Mouse (Mus musculus) neural tube, embryonic 11.5 days (tissue): Measurements from ENCODE around the gene 1700037C18Rik. TPM values are rescaled to one million over a fixed set of nuclear protein-coding genes. Genes with fewer than 3 reads are reported as not detected.
A peak's percentile ranks its signal among the peaks of the same experiment; 100 is the strongest.
"Not testable (repeated sequence)": the region's sequence is repeated elsewhere in the genome, so short reads cannot be mapped to it uniquely, and the experiment has no call there.

ENCODE experiments used
- ATAC-seq: fragments of 200-750 bp; cut with Nextera tagmentation; 2 replicates; pipeline ENCODE4 v1.8.0; 2017; ENCODE audit warnings: moderate number of reproducible peaks, mild to moderate bottlenecking, moderate TSS enrichment, moderate library complexity; ENCODE audit not compliant: insufficient read depth, low FRiP score, low TSS enrichment
- DNase-seq: peaks from one replicate; pipeline ENCODE4 v3.0.0-alpha.2; 2015; ENCODE audit warnings: low spot score
- H3K27ac ChIP-seq: fragments of 300-500 bp; sonication (generic); 2 replicates; pipeline ENCODE4 v1.5.1; 2014; ENCODE audit warnings: low read depth, mild to moderate bottlenecking, low read length
- H3K27me3 ChIP-seq: fragments of 300-500 bp; sonication (generic); 2 replicates; pipeline ENCODE4 v1.6.1; 2014; ENCODE audit warnings: mild to moderate bottlenecking, low read length, mixed read lengths; ENCODE audit not compliant: control insufficient read depth, insufficient read depth
- H3K36me3 ChIP-seq: fragments of 300-500 bp; sonication (generic); 2 replicates; pipeline ENCODE4 v1.6.1; 2014; ENCODE audit warnings: mild to moderate bottlenecking, low read length, moderate library complexity, mixed read lengths; ENCODE audit not compliant: control insufficient read depth, insufficient read depth
- H3K4me1 ChIP-seq: fragments of 300-500 bp; sonication (generic); 2 replicates; pipeline ENCODE4 v1.6.1; 2014; ENCODE audit warnings: low read length, mixed read lengths; ENCODE audit not compliant: control insufficient read depth, insufficient read depth
- H3K4me2 ChIP-seq: fragments of 300-500 bp; sonication (generic); 2 replicates; pipeline ENCODE4 v1.6.1; 2014; ENCODE audit warnings: low read depth, mild to moderate bottlenecking, moderate library complexity
- H3K4me3 ChIP-seq: fragments of 300-500 bp; sonication (generic); 2 replicates; pipeline ENCODE4 v1.5.1; 2014; ENCODE audit warnings: low read depth, low read length
- H3K9ac ChIP-seq: fragments of 300-500 bp; sonication (generic); 2 replicates; pipeline ENCODE4 v1.6.1; 2014; ENCODE audit warnings: mild to moderate bottlenecking, low read length
- H3K9me3 ChIP-seq: fragments of 300-500 bp; sonication (generic); 2 replicates; pipeline ENCODE4 v1.6.1; 2016; ENCODE audit warnings: low read length; ENCODE audit not compliant: control insufficient read depth
- WGBS: fragments of 180-500 bp; shearing (Covaris S2); extraction: QIAGEN DNeasy Blood & Tissue Kit; methylation state at CpG from one replicate; pipeline ENCODE4 v1.1.7; 2014; 5-methylcytosine and 5-hydroxymethylcytosine counted together
- microRNA-seq: library from miRNA; unstranded; fragments of <30 nt; microRNA quantifications from one replicate; pipeline ENCODE4, GENCODE M21; 2016
- polyA plus RNA-seq: library from polyadenylated mRNA; unstranded; fragments of >200 nt; fragmentation: Nextera tagmentation; extraction: Ambion mirVana; gene quantifications from 2 replicates; pipeline ENCODE4 v1.2.1, GENCODE M21; 2014

Gene 1700037C18Rik
- polyA plus RNA-seq, 1 experiment from 2014 or later = 5.5 TPM

- Histone ChIP-seq H3K27ac (no peak overlapping the region), H3K4me3 (no peak overlapping the region), H3K9ac (no peak overlapping the region), H3K36me3 (no peaks in the 10 kb centered on the region), H3K27me3 (no peaks in the 10 kb centered on the region), H3K4me2 (no peak overlapping the region), H3K9me3 (no peaks in the 10 kb centered on the region), H3K4me1 (no peaks in the 10 kb centered on the region)
- 73% methylated on average over 11 of the region's 11 CpGs for WGBS
- no peak for ATAC-seq
- DNase-seq = no peak
Measured at GRCm38 (mm10) chr16:3854437-3855182, 53.9 kb downstream of the 1700037C18Rik start.

- no peaks in the 10 kb centered on the region for H3K9me3 ChIP-seq
- H3K4me2 ChIP-seq = no peak overlapping the region
- WGBS = 36% methylated on average over 12 of the region's 12 CpGs
- no peak overlapping the region for H3K4me3 ChIP-seq
- no peak for ATAC-seq
- no peak overlapping the region for H3K27ac ChIP-seq
- no peak overlapping the region for H3K9ac ChIP-seq
- no peaks in the 10 kb centered on the region for H3K27me3 ChIP-seq
- H3K4me1 ChIP-seq = no peaks in the 10 kb centered on the region
- H3K36me3 ChIP-seq = no peaks in the 10 kb centered on the region
- DNase-seq = no peak
Measured at GRCm38 (mm10) chr16:3852586-3852985, 55.9 kb downstream of the 1700037C18Rik start.

- not testable (repeated sequence) for H3K9ac ChIP-seq, H3K4me3 ChIP-seq, H3K27ac ChIP-seq, ATAC-seq, H3K27me3 ChIP-seq, H3K36me3 ChIP-seq, DNase-seq, H3K4me1 ChIP-seq, H3K9me3 ChIP-seq, H3K4me2 ChIP-seq
- 86% methylated on average over 11 of the region's 13 CpGs for WGBS
Measured at GRCm38 (mm10) chr16:3851301-3851700, 57.2 kb downstream of the 1700037C18Rik start.

- ATAC-seq (no peak), DNase-seq (no peak)
- Histone ChIP-seq H3K27ac (no peak overlapping the region), H3K9me3 (no peaks in the 10 kb centered on the region), H3K36me3 (no peaks in the 10 kb centered on the region), H3K4me3 (no peak overlapping the region), H3K9ac (no peak overlapping the region), H3K4me2 (no peak overlapping the region), H3K27me3 (no peaks in the 10 kb centered on the region), H3K4me1 (no peaks in the 10 kb centered on the region)
- WGBS = 75% methylated on average over 3 of the region's 3 CpGs
Measured at GRCm38 (mm10) chr16:3848416-3848815, 60.1 kb downstream of the 1700037C18Rik start.

- no peak for ATAC-seq
- Histone ChIP-seq H3K27me3 (no peaks in the 10 kb centered on the region), H3K4me3 (peak overlapping the region; percentile 65; the same call in 1 of the 2 replicates), H3K9ac (no peak overlapping the region), H3K9me3 (no peaks in the 10 kb centered on the region), H3K4me1 (no peaks in the 10 kb centered on the region), H3K4me2 (peak overlapping the region; percentile 59), H3K36me3 (no peaks in the 10 kb centered on the region), H3K27ac (no peak overlapping the region)
- no peak for DNase-seq
- 73% methylated on average over 4 of the region's 4 CpGs for WGBS
Measured at GRCm38 (mm10) chr16:3847871-3848270, 60.6 kb downstream of the 1700037C18Rik start.

- H3K36me3 ChIP-seq = no peaks in the 10 kb centered on the region
- DNase-seq = peak; percentile 90
- no peaks in the 10 kb centered on the region for H3K9me3 ChIP-seq
- peak within 1 kb of the TSS; percentile 62 for H3K9ac ChIP-seq
- peak within 1 kb of the TSS; percentile 65 for H3K4me3 ChIP-seq
- H3K4me1 ChIP-seq = no peaks in the 10 kb centered on the region
- H3K27ac ChIP-seq = no peak within 1 kb of the TSS
- no peaks in the 10 kb centered on the region for H3K27me3 ChIP-seq
- WGBS = 3% methylated on average over 38 of the region's 38 CpGs
- peak within 1 kb of the TSS; percentile 59 for H3K4me2 ChIP-seq
- ATAC-seq = peak; percentile 100
Measured at GRCm38 (mm10) chr16:3846711-3847518, 61.6 kb downstream of the 1700037C18Rik start, which contains the start of gene Zfp174. TSS of gene Zfp174 (plus strand) at chr16:3847268.

Small RNAs within 50 kb of the gene (microRNA-seq; reads per million reads assigned to microRNA genes)
- gene Gm23493 = not detected

Other genes with a start within 250 kb of the 1700037C18Rik start
- 0.07 TPM in 1 of 2 replicates, not detected in the other for gene Mefv, start 190.6 kb downstream of the 1700037C18Rik start, polyA plus RNA-seq
- gene Zfp263, start 164.6 kb downstream of the 1700037C18Rik start, polyA plus RNA-seq = 26.7 and 27.7 TPM in 2 replicates
- gene Olfr15, start 77.8 kb downstream of the 1700037C18Rik start, polyA plus RNA-seq = not detected in 2 replicates
- gene Zfp174, start 61.4 kb downstream of the 1700037C18Rik start, polyA plus RNA-seq = 1.1 and 1.3 TPM in 2 replicates
- gene Naa60, start 36.3 kb downstream of the 1700037C18Rik start, polyA plus RNA-seq = 66.2 and 66.5 TPM in 2 replicates
- 9.5 and 9.6 TPM in 2 replicates for gene Zfp597, start 24.1 kb downstream of the 1700037C18Rik start, polyA plus RNA-seq
- 1.5 TPM in 1 of 2 replicates, not detected in the other for gene Gm20695, start 24.0 kb downstream of the 1700037C18Rik start, polyA plus RNA-seq
- 23.3 and 25.2 TPM in 2 replicates for gene Cluap1, start 112 bp upstream of the 1700037C18Rik start, polyA plus RNA-seq
- 0.92 and 1.1 TPM in 2 replicates for gene Nlrc3, start 67.9 kb upstream of the 1700037C18Rik start, polyA plus RNA-seq
- 31.2 and 35.4 TPM in 2 replicates for gene Slx4, start 95.1 kb upstream of the 1700037C18Rik start, polyA plus RNA-seq
- 6.1 and 6.8 TPM in 2 replicates for gene Dnase1, start 128.3 kb upstream of the 1700037C18Rik start, polyA plus RNA-seq
- 83.7 and 85.7 TPM in 2 replicates for gene Trap1, start 169.1 kb upstream of the 1700037C18Rik start, polyA plus RNA-seq